Mouse (Mus musculus) MEL (cell line): ENCODE data around the gene Atxn7.

Experiments
- EP300 ChIP-seq, 2 experiments: IDR thresholded peaks; 2 replicates each; pipeline ENCODE4 v1.6.1; 2011; ENCODE audit warnings: improper control_type of control experiment in 2 of 2, low read length in 2 of 2, low read depth in 1 of 2, mild to moderate bottlenecking in 1 of 2
- GABPA ChIP-seq: IDR thresholded peaks from 2 replicates; pipeline ENCODE4 v1.6.1; 2012; ENCODE audit warnings: low read depth, mild to moderate bottlenecking, inconsistent platforms, low read length, improper control_type of control experiment, moderate library complexity
- KAT2A ChIP-seq: conservative IDR thresholded peaks from 2 replicates; pipeline ENCODE4 v1.6.1; 2012; ENCODE audit warnings: low read depth, low read length, improper control_type of control experiment, inconsistent platforms
- MXI1 ChIP-seq: IDR thresholded peaks from 2 replicates; pipeline ENCODE4 v1.6.1; 2011; ENCODE audit warnings: mild to moderate bottlenecking, low read depth, low read length, improper control_type of control experiment
- POLR2A ChIP-seq, 2 experiments: IDR thresholded peaks; 2 replicates each; pipeline ENCODE4 v1.6.1; 2011 to 2012; ENCODE audit warnings: low read length in 2 of 2, mild to moderate bottlenecking in 2 of 2, control low read depth in 1 of 2, improper control_type of control experiment in 1 of 2, low read depth in 1 of 2, moderate library complexity in 1 of 2; ENCODE audit not compliant: control insufficient read depth in 1 of 2, insufficient read depth in 1 of 2, poor library complexity in 1 of 2
- POLR2AphosphoS5 ChIP-seq: IDR thresholded peaks from 2 replicates; pipeline ENCODE4 v1.6.1; 2012; ENCODE audit warnings: low read depth, borderline replicate concordance, mild to moderate bottlenecking, inconsistent platforms, low read length, moderate library complexity, mixed read lengths
- RAD21 ChIP-seq: IDR thresholded peaks from 2 replicates; pipeline ENCODE4 v1.6.1; 2011; ENCODE audit warnings: mild to moderate bottlenecking, low read depth, low read length, improper control_type of control experiment
- USF2 ChIP-seq, 2 experiments: IDR thresholded peaks; 2 replicates each; pipeline ENCODE4 v1.6.1; 2011 to 2012; ENCODE audit warnings: improper control_type of control experiment in 2 of 2, low read length in 2 of 2, borderline replicate concordance in 1 of 2, inconsistent platforms in 1 of 2, low read depth in 1 of 2, mild to moderate bottlenecking in 1 of 2; ENCODE audit not compliant: insufficient read depth in 1 of 2

GRCm38 (mm10) chr14:14013252-14013711 lies 52.0 kb downstream of the Atxn7 start:
- TF ChIP-seq KAT2A (no peak), POLR2A (IDR thresholded peaks at IDR 0.05; ENCODE audit: control insufficient read depth in 1 of 2, insufficient read depth in 1 of 2, low read depth in 1 of 2, low read length in 2 of 2, poor library complexity in 1 of 2) (no peak), GABPA (no peak), USF2 (IDR thresholded peaks at IDR 0.05; ENCODE audit: borderline replicate concordance in 1 of 2, insufficient read depth in 1 of 2, low read depth in 1 of 2, low read length in 2 of 2) (no peak), POLR2AphosphoS5 (no peak), MXI1 (no peak), EP300 (IDR thresholded peaks at IDR 0.05; ENCODE audit: low read depth in 1 of 2, low read length in 2 of 2) (no peak), RAD21 (no peak)
